Mouse (Mus musculus): ENCODE measurements at regions not wholly inside any gene's neighbourhood (a gene's known extent, or its start where the extent isn't known, plus 50 kb on each side); places are given as distances from the start of the nearest gene placed in this dataset.

DNA sequence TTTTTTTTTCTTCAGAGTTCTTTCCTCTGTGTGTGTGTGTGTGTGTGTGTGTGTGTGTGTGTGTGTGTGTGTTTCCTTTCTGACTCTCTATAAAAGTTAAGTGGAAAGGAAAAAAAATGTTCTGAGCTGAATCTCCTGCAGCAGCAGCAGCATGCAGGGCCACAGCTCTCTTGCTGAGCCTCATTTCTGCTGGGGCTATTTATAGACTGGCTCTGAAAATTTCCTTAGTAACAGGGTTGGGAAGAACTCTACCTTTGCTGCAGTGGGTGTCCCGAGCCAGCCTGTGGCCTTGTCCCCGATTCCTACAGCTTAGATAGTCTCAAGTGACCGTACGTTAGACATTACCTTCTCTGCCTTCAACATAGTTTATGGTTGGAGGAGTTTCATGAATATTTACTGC is 1075.6 kb downstream of the Synb start:
- TF ChIP-seq HCFC1 (IDR thresholded peaks at IDR 0.05; ENCODE audit: borderline replicate concordance, insufficient read depth, low read length) (no peak), ZNF384 (IDR thresholded peaks at IDR 0.05; ENCODE audit: low read depth, low read length) (no peak), MAFK (IDR thresholded peaks at IDR 0.05; ENCODE audit: insufficient read depth, low read depth, low read length) (no peak), ZC3H11A (IDR thresholded peaks at IDR 0.05; ENCODE audit: borderline replicate concordance, low read depth, low read length) (no peak)

Measured in ES-E14 (cell line).